Mouse (Mus musculus) hindbrain, embryonic 11.5 days (tissue): ENCODE data around the gene Bmp3. TPM values are rescaled to one million over a fixed set of nuclear protein-coding genes. Genes with fewer than 3 reads are reported as not detected.

Source experiments
- ATAC-seq: fragments of 200-750 bp; cut with Nextera tagmentation; 2 replicates; pipeline ENCODE4 v1.8.0; 2017; ENCODE audit warnings: mild to moderate bottlenecking, moderate TSS enrichment, moderate library complexity; ENCODE audit not compliant: low FRiP score
- DNase-seq: peaks from one replicate; pipeline ENCODE4 v3.0.0-alpha.2; 2015; ENCODE audit warnings: low spot score
- H3K27ac ChIP-seq: fragments of 300-500 bp; sonication (generic); 2 replicates; pipeline ENCODE4 v1.5.1; 2014; ENCODE audit warnings: mild to moderate bottlenecking, low read depth, low read length
- H3K27me3 ChIP-seq: fragments of 300-500 bp; sonication (generic); 2 replicates; pipeline ENCODE4 v1.6.1; 2014; ENCODE audit warnings: mild to moderate bottlenecking, low read length, moderate library complexity, mixed read lengths; ENCODE audit not compliant: control insufficient read depth, insufficient read depth
- H3K36me3 ChIP-seq: fragments of 300-500 bp; sonication (generic); 2 replicates; pipeline ENCODE4 v1.6.1; 2014; ENCODE audit warnings: mild to moderate bottlenecking, low read length, moderate library complexity, mixed read lengths; ENCODE audit not compliant: control insufficient read depth, insufficient read depth
- H3K4me1 ChIP-seq: fragments of 300-500 bp; sonication (generic); replicated peaks from 2 replicates; pipeline ENCODE4 v1.6.1; 2014; ENCODE audit warnings: low read length, mixed read lengths; ENCODE audit not compliant: control insufficient read depth, insufficient read depth
- H3K4me2 ChIP-seq: fragments of 300-500 bp; sonication (generic); replicated peaks from 2 replicates; pipeline ENCODE4 v1.6.1; 2014; ENCODE audit warnings: mild to moderate bottlenecking, low read depth, low read length
- H3K4me3 ChIP-seq: fragments of 300-500 bp; sonication (generic); 2 replicates; pipeline ENCODE4 v1.5.1; 2014; ENCODE audit warnings: low read depth, low read length
- H3K9ac ChIP-seq: fragments of 300-500 bp; sonication (generic); 2 replicates; pipeline ENCODE4 v1.6.1; 2014; ENCODE audit warnings: low read depth, low read length
- H3K9me3 ChIP-seq: fragments of 300-500 bp; sonication (generic); 2 replicates; pipeline ENCODE4 v1.6.1; 2016; ENCODE audit warnings: low read length; ENCODE audit not compliant: control insufficient read depth
- whole genome bisulfite sequencing: fragments of 180-500 bp; shearing (Covaris S2); extraction: QIAGEN DNeasy Blood & Tissue Kit; methylation state at CpG from one replicate; pipeline ENCODE4 v1.1.7; 2014; 5-methylcytosine and 5-hydroxymethylcytosine counted together
- polyA plus RNA-seq: library from polyadenylated mRNA; unstranded; fragments of >200 nt; fragmentation: Nextera tagmentation; extraction: Ambion mirVana; gene quantifications from 2 replicates; pipeline ENCODE4 v1.2.1, GENCODE M21; 2014

The Bmp3 gene
- polyA plus RNA-seq, 1 experiment from 2014 or later = 1.3 TPM

DNA sequence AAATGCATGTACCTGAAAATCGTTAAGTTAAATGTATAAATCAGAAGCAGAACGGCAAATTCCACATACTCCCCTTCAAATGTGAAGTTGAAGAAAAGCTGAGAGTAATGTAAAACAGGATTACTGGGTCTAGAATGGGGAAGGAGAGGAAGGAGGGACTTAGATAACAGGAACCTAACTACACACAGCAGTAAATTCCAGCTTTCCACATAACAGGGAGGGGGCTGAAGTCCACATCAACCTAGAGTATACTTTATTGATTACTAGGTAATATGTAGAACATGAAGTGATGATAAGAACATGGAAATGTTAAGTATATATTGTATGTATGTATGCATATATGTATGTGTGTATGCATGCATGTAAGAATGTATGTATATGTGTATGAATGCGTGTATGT is 68.7 kb downstream of the Bmp3 start:
- no peak for ATAC-seq
- 96% methylated on average over 3 of the region's 3 CpGs for WGBS
- no peak for DNase-seq
- no peak overlapping the region for H3K9ac ChIP-seq
- H3K9me3 ChIP-seq = no peaks in the 10 kb centered on the region
- H3K4me2 ChIP-seq = no peak overlapping the region
- no peaks in the 10 kb centered on the region for H3K4me1 ChIP-seq
- H3K27me3 ChIP-seq = no peaks in the 10 kb centered on the region
- H3K36me3 ChIP-seq = no peaks in the 10 kb centered on the region
- H3K4me3 ChIP-seq = no peak overlapping the region
- H3K27ac ChIP-seq = no peak overlapping the region

Other genes starting within 250 kb of the Bmp3 start
- gene Prkg2, start 182.9 kb downstream of the Bmp3 start, polyA plus RNA-seq = 1.5 and 1.6 TPM in 2 replicates